Mouse (Mus musculus): ENCODE measurements around the gene Ralbp1.
A peak's percentile ranks its signal among the peaks of the same experiment; 100 is the strongest.

Gene Ralbp1

GRCm38 (mm10) chr17:65896016-65896415 is 10.4 kb upstream of the Ralbp1 start:
- DNase-seq (ENCODE audit: low spot score in 2 of 2), result no peak

- DNase-seq (ENCODE audit: low spot score in 2 of 2), result no peak
Measured at GRCm38 (mm10) chr17:65889476-65889875, 3.9 kb upstream of the Ralbp1 start.

- no peak for DNase-seq (ENCODE audit: low spot score in 2 of 2)
Measured at GRCm38 (mm10) chr17:65886571-65886970, 973 bp upstream of the Ralbp1 start.

- no peak for DNase-seq (ENCODE audit: low spot score in 2 of 2)
Measured at GRCm38 (mm10) chr17:65885398-65885696, 251 bp downstream of the Ralbp1 start.

- peak; percentile 98 to 99 for DNase-seq (ENCODE audit: low spot score in 2 of 2)
Measured at GRCm38 (mm10) chr17:65884691-65885397, 754 bp downstream of the Ralbp1 start.

- peak; percentile 69 to 70 for DNase-seq (ENCODE audit: low spot score in 2 of 2)
Measured at GRCm38 (mm10) chr17:65884061-65884669, 1.4 kb downstream of the Ralbp1 start.

- no peak for DNase-seq (ENCODE audit: low spot score in 2 of 2)
Measured at GRCm38 (mm10) chr17:65877026-65877425, 8.6 kb downstream of the Ralbp1 start.

- no peak for DNase-seq (ENCODE audit: low spot score in 2 of 2)
Measured at GRCm38 (mm10) chr17:65873834-65874233, 11.8 kb downstream of the Ralbp1 start.

GRCm38 (mm10) chr17:65873156-65873555 is 12.4 kb downstream of the Ralbp1 start:
- no peak for DNase-seq (ENCODE audit: low spot score in 2 of 2)

GRCm38 (mm10) chr17:65872652-65873051 is 12.9 kb downstream of the Ralbp1 start:
- peak; percentile 51 to 77 for DNase-seq (ENCODE audit: low spot score in 2 of 2)

GRCm38 (mm10) chr17:65872051-65872450 is 13.5 kb downstream of the Ralbp1 start:
- DNase-seq (ENCODE audit: low spot score in 2 of 2), result no peak

- DNase-seq (ENCODE audit: low spot score in 2 of 2), result no peak
Measured at GRCm38 (mm10) chr17:65871641-65872041, 14.0 kb downstream of the Ralbp1 start.

- peak; percentile 83 to 92 for DNase-seq (ENCODE audit: low spot score in 2 of 2)
Measured at GRCm38 (mm10) chr17:65870146-65870545, 15.5 kb downstream of the Ralbp1 start.

- DNase-seq (ENCODE audit: low spot score in 2 of 2), result no peak
Measured at GRCm38 (mm10) chr17:65869720-65870119, 15.9 kb downstream of the Ralbp1 start.

GRCm38 (mm10) chr17:65867996-65868395 is 17.6 kb downstream of the Ralbp1 start:
- no peak for DNase-seq (ENCODE audit: low spot score in 2 of 2)

- no peak for DNase-seq (ENCODE audit: low spot score in 2 of 2)
Measured at GRCm38 (mm10) chr17:65866201-65866600, 19.4 kb downstream of the Ralbp1 start.

GRCm38 (mm10) chr17:65865265-65865664 is 20.3 kb downstream of the Ralbp1 start:
- DNase-seq (ENCODE audit: low spot score in 2 of 2), result no peak

- no peak for DNase-seq (ENCODE audit: low spot score in 2 of 2)
Measured at GRCm38 (mm10) chr17:65864742-65865141, 20.9 kb downstream of the Ralbp1 start.

- DNase-seq (ENCODE audit: low spot score in 2 of 2), result no peak
Measured at GRCm38 (mm10) chr17:65863830-65864229, 21.8 kb downstream of the Ralbp1 start.

- DNase-seq (ENCODE audit: low spot score in 2 of 2), result peak in 1 of 2 experiments; percentile 61
Measured at GRCm38 (mm10) chr17:65862579-65862978, 23.0 kb downstream of the Ralbp1 start.

GRCm38 (mm10) chr17:65857617-65858016 is 28.0 kb downstream of the Ralbp1 start:
- no peak for DNase-seq (ENCODE audit: low spot score in 2 of 2)

GRCm38 (mm10) chr17:65854006-65854405 is 31.6 kb downstream of the Ralbp1 start:
- no peak for DNase-seq (ENCODE audit: low spot score in 2 of 2)

GRCm38 (mm10) chr17:65853326-65853725 is 32.3 kb downstream of the Ralbp1 start:
- no peak for DNase-seq (ENCODE audit: low spot score in 2 of 2)

GRCm38 (mm10) chr17:65851749-65852148 is 33.8 kb downstream of the Ralbp1 start:
- no peak for DNase-seq (ENCODE audit: low spot score in 2 of 2)
